Mouse (Mus musculus): ENCODE measurements around the gene Dohh.

Dohh gene

DNA sequence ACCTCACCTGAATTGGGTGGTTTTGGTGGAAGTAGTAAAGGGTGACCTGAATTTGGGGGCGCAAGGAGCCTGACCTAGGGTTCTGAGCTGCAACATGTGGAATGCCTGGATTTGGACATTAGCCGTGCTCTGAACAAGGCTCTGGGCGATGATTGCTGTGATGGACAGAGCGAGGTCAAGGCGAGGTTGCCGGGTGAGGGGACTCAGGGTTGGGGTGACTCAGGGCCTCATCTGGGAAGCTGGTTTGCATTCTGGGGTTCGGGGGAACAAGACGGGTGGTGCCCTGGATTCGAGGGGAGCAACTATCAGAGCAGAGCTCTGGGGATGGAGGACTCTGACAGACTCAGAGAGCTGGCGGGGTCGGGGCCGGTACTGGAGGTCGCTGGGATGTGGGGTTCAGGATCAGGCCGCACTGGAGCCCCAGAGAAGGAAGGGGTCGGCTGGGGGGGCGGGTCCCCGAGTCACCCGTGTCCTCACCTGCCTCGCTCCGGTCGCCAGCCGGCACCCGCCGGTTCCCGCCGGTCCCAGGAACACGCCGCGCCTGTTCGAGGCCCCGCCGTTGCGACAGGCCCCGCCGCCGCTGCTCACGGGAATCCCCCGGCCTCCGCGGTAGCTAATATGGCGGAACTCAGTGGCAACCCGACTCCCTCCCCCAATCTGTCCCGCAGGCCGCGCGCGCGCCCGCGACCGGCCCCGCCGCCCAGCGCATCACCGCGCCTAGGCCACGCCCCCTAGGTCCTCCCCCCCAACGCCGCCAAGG, 6.3 kb upstream of the Dohh start, which contains the start of gene Fzr1:
Gene Fzr1 (minus strand): TSS at position 724 of the 760 bp plus-strand sequence.
- in situ Hi-C loops (cut with MboI; ENCODE audit: low pct_unique_long_range_greater_than_20kb in 1 of 2, low sequenced_read_pairs in 2 of 2, unreplicated experiment in 1 of 2), result no loop called here

DNA sequence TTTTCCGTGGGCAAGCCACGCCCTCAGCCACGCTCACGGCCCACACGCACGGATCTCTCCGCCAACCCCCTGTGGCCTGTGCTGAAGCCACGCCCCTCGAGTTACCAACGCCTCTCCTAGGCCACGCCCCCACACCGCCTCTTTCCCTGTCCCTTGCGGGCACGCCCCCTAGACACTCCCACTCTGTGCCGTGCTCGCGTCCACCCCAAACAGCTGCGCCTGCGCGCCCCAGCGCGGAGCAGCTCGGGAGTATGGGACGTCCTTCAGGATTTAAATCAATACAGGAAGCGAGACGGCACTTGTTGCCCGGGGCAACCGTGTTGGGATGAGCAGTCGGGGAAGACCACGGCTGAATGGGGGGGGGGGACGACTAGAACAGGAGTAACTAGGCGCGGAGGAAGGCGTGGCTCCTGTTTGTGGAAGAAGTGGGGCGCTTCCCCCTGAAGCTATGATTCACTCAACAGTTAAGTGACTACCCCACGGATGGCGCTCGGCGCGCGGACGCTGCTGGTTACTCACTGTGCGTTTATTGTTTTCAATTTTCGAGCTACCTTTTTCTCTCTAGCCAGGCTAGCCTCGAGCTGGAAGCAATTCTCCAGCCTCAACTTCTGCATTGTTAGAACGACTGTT, 5.6 kb upstream of the Dohh start:
- in situ Hi-C loops (cut with MboI; ENCODE audit: low pct_unique_long_range_greater_than_20kb in 1 of 2, low sequenced_read_pairs in 2 of 2, unreplicated experiment in 1 of 2), result no loop called here

DNA sequence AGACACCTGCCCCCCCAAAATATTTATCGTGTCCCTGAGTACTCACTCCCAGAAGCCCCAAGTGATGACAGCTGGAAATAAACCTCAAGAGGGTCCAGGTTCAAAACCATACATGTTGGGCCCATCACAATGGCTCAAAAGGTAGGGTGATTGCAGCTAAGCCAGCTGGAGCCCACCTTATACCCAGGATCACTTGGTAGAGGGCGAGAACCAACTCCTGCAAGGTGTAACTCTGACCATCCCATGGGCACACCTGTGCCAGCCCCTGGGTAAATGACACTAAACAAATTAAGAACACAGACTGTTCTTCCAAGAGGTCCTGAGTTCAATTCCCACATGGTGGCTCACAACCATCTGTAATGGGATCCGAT, 5.1 kb upstream of the Dohh start:
- in situ Hi-C loops (cut with MboI; ENCODE audit: low pct_unique_long_range_greater_than_20kb in 1 of 2, low sequenced_read_pairs in 2 of 2, unreplicated experiment in 1 of 2), result no loop called here

- in situ Hi-C loops (cut with MboI; ENCODE audit: low pct_unique_long_range_greater_than_20kb in 1 of 2, low sequenced_read_pairs in 2 of 2, unreplicated experiment in 1 of 2), result no loop called here
Observed at GRCm38 (mm10) chr10:81379809-81380378, 4.3 kb upstream of the Dohh start.

GRCm38 (mm10) chr10:81382039-81382438, 2.2 kb upstream of the Dohh start:
- in situ Hi-C loops (cut with MboI; ENCODE audit: low pct_unique_long_range_greater_than_20kb in 1 of 2, low sequenced_read_pairs in 2 of 2, unreplicated experiment in 1 of 2), result no loop called here

DNA sequence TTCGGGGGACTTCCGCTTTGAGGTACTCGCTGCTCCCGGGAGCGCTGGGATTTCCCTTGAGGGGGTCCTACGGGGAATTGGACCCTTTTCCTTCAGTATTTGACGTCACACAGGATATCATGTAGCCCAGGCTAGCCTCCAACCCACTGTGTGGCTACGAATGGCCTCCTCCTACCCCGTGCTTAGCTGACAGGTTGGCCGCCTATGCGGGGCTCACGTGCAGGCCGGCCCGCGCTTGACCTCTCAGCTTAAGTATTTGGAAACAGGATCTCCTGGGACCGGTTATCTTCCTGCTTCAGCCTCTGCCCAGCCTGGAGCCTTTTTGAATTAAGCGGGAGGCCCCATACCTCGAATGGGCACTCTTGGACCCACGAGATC, 366 bp downstream of the Dohh start:
- in situ Hi-C loops (cut with MboI; ENCODE audit: low pct_unique_long_range_greater_than_20kb in 1 of 2, low sequenced_read_pairs in 2 of 2, unreplicated experiment in 1 of 2), result no loop called here

GRCm38 (mm10) chr10:81385603-81386306, 1.5 kb downstream of the Dohh start:
- in situ Hi-C loops (cut with MboI; ENCODE audit: low pct_unique_long_range_greater_than_20kb in 1 of 2, low sequenced_read_pairs in 2 of 2, unreplicated experiment in 1 of 2), result no loop called here

DNA sequence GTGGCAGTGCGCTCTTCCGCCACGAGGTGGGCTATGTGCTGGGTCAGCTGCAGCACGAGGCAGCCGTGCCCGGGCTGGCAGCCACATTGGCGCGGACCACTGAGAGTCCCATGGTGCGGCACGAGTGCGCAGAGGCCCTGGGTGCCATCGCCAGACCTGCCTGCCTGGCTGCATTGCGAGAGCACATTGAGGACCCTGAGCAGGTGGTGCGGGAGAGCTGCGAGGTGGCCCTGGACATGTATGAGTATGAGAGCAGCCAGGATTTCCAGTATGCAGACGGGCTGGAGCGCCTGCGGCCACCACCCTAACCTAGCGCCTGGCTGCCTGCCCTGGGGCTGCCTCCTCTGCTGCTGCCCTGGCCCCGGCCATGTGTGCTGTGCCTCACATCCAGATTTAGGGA, 3.5 kb downstream of the Dohh start:
- in situ Hi-C loops (cut with MboI; ENCODE audit: low pct_unique_long_range_greater_than_20kb in 1 of 2, low sequenced_read_pairs in 2 of 2, unreplicated experiment in 1 of 2), result no loop called here

GRCm38 (mm10) chr10:81388505-81389055, 4.4 kb downstream of the Dohh start, which contains the start of gene Gm48552:
Gene Gm48552 (plus strand): TSS chr10:81389005.
- in situ Hi-C loops (cut with MboI; ENCODE audit: low pct_unique_long_range_greater_than_20kb in 1 of 2, low sequenced_read_pairs in 2 of 2, unreplicated experiment in 1 of 2), result no loop called here

GRCm38 (mm10) chr10:81389373-81389772, 5.1 kb downstream of the Dohh start:
- in situ Hi-C loops (cut with MboI; ENCODE audit: low pct_unique_long_range_greater_than_20kb in 1 of 2, low sequenced_read_pairs in 2 of 2, unreplicated experiment in 1 of 2), result no loop called here

GRCm38 (mm10) chr10:81389801-81390677, 5.8 kb downstream of the Dohh start:
- in situ Hi-C loops (cut with MboI; ENCODE audit: low pct_unique_long_range_greater_than_20kb in 1 of 2, low sequenced_read_pairs in 2 of 2, unreplicated experiment in 1 of 2), result loop anchor here in 1 of 2 experiments (5.0 kb wide), 1 partner anchor 62 kb away; no protein-coding TSS in a partner anchor

DNA sequence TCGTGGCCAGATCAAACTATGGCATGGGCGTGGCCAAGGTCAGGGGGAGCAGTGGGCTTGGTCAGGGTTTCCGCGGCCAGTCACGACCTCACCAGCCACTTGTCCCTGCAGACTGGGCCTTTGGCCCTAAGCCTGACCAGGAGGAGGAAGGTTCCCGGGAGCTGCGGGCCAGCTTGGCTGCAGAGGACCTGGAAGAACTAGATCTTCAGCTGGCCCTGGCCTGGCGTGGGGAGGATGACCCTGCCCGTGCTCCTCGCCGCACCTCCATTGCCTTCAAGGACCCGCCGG, 6.4 kb downstream of the Dohh start:
- in situ Hi-C loops (cut with MboI; ENCODE audit: low pct_unique_long_range_greater_than_20kb in 1 of 2, low sequenced_read_pairs in 2 of 2, unreplicated experiment in 1 of 2), result loop anchor here in 1 of 2 experiments (5.0 kb wide), 1 partner anchor 62 kb away; no protein-coding TSS in a partner anchor

DNA sequence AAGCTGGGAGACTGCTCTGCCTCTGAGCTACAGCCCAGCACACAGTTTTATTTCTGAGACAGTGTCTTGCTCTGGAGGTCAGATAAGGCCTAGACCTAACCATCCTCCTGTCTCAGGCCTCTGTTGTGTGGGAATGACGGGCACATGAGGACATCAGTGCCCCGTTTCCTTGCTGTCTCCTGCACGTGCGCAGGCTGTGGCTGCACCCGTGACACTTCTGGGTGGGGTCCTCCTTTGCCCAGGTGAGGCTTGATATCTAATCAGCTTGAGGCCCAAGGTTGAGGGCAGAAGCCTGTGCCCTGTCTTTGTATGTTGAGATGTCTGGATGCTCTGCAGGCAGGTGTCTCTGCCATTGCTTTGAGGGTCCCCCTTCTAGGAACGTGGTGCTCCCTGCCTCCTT, 8.0 kb downstream of the Dohh start:
- in situ Hi-C loops (cut with MboI; ENCODE audit: low pct_unique_long_range_greater_than_20kb in 1 of 2, low sequenced_read_pairs in 2 of 2, unreplicated experiment in 1 of 2), result loop anchor here in 1 of 2 experiments (5.0 kb wide), 1 partner anchor 60 kb away; no protein-coding TSS in a partner anchor

GRCm38 (mm10) chr10:81392781-81393185, 8.6 kb downstream of the Dohh start, which contains the start of gene Smim24:
Gene Smim24 (plus strand): TSS chr10:81393051.
- in situ Hi-C loops (cut with MboI; ENCODE audit: low pct_unique_long_range_greater_than_20kb in 1 of 2, low sequenced_read_pairs in 2 of 2, unreplicated experiment in 1 of 2), result loop anchor here in 1 of 2 experiments (5.0 kb wide), 1 partner anchor 60 kb away; no protein-coding TSS in a partner anchor

DNA sequence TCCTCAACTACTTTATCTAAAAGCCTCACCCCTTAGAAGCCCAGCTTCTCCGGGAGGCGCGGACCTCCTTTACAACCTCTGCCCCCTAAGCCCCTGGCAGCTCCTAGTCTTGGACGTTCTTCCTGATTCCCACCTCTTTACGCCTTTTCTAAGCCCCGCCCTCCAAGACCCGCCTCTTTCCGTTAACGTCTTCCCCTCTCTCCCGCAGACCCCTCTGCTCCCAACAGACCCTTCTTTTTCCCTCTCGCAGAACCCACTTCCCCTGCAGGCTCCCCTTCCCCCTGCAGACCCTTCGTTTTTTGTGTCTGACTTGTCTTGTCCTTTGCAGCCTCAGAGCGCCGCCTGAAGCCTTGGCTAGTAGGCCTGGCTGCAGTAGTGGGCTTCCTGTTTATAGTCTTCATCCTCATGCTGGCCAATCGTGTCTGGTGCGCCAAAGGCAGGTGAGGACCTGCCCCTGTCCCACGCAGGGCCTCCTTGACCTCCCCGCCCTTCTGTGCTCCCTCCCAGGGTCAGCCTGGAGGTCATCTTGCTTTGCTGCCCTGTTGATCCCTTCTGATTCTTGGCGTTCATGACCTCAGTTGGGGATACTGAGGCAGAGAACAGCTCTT, 9.3 kb downstream of the Dohh start:
- in situ Hi-C loops (cut with MboI; ENCODE audit: low pct_unique_long_range_greater_than_20kb in 1 of 2, low sequenced_read_pairs in 2 of 2, unreplicated experiment in 1 of 2), result loop anchor here in 1 of 2 experiments (5.0 kb wide), 1 partner anchor 59 kb away; no protein-coding TSS in a partner anchor

GRCm38 (mm10) chr10:81395127-81395526, 10.9 kb downstream of the Dohh start:
- in situ Hi-C loops (cut with MboI; ENCODE audit: low pct_unique_long_range_greater_than_20kb in 1 of 2, low sequenced_read_pairs in 2 of 2, unreplicated experiment in 1 of 2), result loop anchor here (5.0 kb wide), 2 partner anchors 57 to 132 kb away; no protein-coding TSS in a partner anchor

GRCm38 (mm10) chr10:81395865-81396264, 11.6 kb downstream of the Dohh start:
- in situ Hi-C loops (cut with MboI; ENCODE audit: low pct_unique_long_range_greater_than_20kb in 1 of 2, low sequenced_read_pairs in 2 of 2, unreplicated experiment in 1 of 2), result loop anchor here (5.0 kb wide), 2 partner anchors 56 to 131 kb away; no protein-coding TSS in a partner anchor
